Mouse (Mus musculus) liver, embryonic 13.5 days (tissue): ENCODE data around the gene Ebf1. TPM values are rescaled to one million over a fixed set of nuclear protein-coding genes. Genes with fewer than 3 reads are reported as not detected.

Experiments
- ATAC-seq: fragments of 200-750 bp; cut with Nextera tagmentation; 2 replicates; pipeline ENCODE4 v1.8.0; 2017; ENCODE audit warnings: low read depth, mild to moderate bottlenecking, moderate number of reproducible peaks, moderate library complexity
- DNase-seq: peaks from one replicate; pipeline ENCODE4 v3.0.0; 2022
- H3K27ac ChIP-seq: fragments of 300-500 bp; sonication (generic); 2 replicates; pipeline ENCODE4 v1.5.1; 2015; ENCODE audit warnings: moderate library complexity, mild to moderate bottlenecking, inconsistent platforms
- H3K27me3 ChIP-seq: fragments of 300-500 bp; sonication (generic); 2 replicates; pipeline ENCODE4 v1.6.1; 2015; ENCODE audit warnings: mild to moderate bottlenecking, inconsistent platforms
- H3K36me3 ChIP-seq: fragments of 300-500 bp; sonication (generic); 2 replicates; pipeline ENCODE4 v1.6.1; 2015; ENCODE audit warnings: mild to moderate bottlenecking, inconsistent platforms
- H3K4me1 ChIP-seq: fragments of 300-500 bp; sonication (generic); replicated peaks from 2 replicates; pipeline ENCODE4 v1.6.1; 2015; ENCODE audit warnings: inconsistent platforms
- H3K4me2 ChIP-seq: fragments of 300-500 bp; sonication (generic); 2 replicates; pipeline ENCODE4 v1.6.1; 2015; ENCODE audit warnings: inconsistent platforms, mild to moderate bottlenecking, moderate library complexity
- H3K4me3 ChIP-seq: fragments of 300-500 bp; sonication (generic); replicated peaks from 2 replicates; pipeline ENCODE4 v1.5.1; 2015; ENCODE audit warnings: mild to moderate bottlenecking, inconsistent platforms
- H3K9ac ChIP-seq: fragments of 300-500 bp; sonication (generic); 2 replicates; pipeline ENCODE4 v1.6.1; 2015; ENCODE audit warnings: mild to moderate bottlenecking, inconsistent platforms
- H3K9me3 ChIP-seq: fragments of 300-500 bp; sonication (generic); replicated peaks from 2 replicates; pipeline ENCODE4 v1.6.1; 2016; ENCODE audit warnings: inconsistent platforms
- WGBS: fragments of 180-500 bp; shearing (Covaris S2); methylation state at CpG from one replicate; pipeline ENCODE4 v1.1.7; 2015; ENCODE audit not compliant: insufficient replicate concordance; 5-methylcytosine and 5-hydroxymethylcytosine counted together
- polyA plus RNA-seq: library from polyadenylated mRNA; unstranded; fragments of >200 nt; fragmentation: Nextera tagmentation; extraction: Ambion mirVana; gene quantifications from 2 replicates; pipeline ENCODE4 v1.2.1, GENCODE M21; 2015

The Ebf1 gene
- polyA plus RNA-seq, 1 experiment from 2014 or later = 0.31 TPM

- ATAC-seq (no peak), DNase-seq (no peak)
- Histone ChIP-seq H3K36me3 (no peaks in the 10 kb centered on the region), H3K4me2 (no peak overlapping the region), H3K4me3 (no peak overlapping the region), H3K9ac (no peak overlapping the region), H3K4me1 (no peaks in the 10 kb centered on the region), H3K27ac (no peak overlapping the region), H3K9me3 (no peaks in the 10 kb centered on the region), H3K27me3 (no peaks in the 10 kb centered on the region)
- WGBS = 69% methylated on average over 7 of the region's 7 CpGs
Observed at GRCm38 (mm10) chr11:45055744-45056610, 438.9 kb downstream of the Ebf1 start.

Other genes with a start within 250 kb of the Ebf1 start
- gene Il12b, start 217.3 kb upstream of the Ebf1 start, polyA plus RNA-seq = not detected in 2 replicates
- 43.9 and 47.6 TPM in 2 replicates for gene Ublcp1, start 146.8 kb upstream of the Ebf1 start, polyA plus RNA-seq
- 45.9 and 47.8 TPM in 2 replicates for gene Rnf145, start 98.4 kb upstream of the Ebf1 start, polyA plus RNA-seq